Comparison of ENCODE assay signal across 8 mouse cellular contexts in genomic region chr6:91284521-91285449, GRCm38 (mm10).
DNase-seq lines count a peak whose midpoint lies in the region; ATAC-seq lines count a peak whose summit lies in the region.

No protein-coding gene starts in this region.

- intact Hi-C loops in left cerebral cortex, postnatal 4 days (cut with DNase I) = loop anchor here (10.0 kb wide), 1 partner anchor 470 kb away; no protein-coding TSS in a partner anchor

- H3K9ac ChIP-seq in neural tube, embryonic 13.5 days = peak overlapping the region; percentile 71

- peaks cover 31% of the 10 kb centered on the region for H3K4me1 ChIP-seq in neural tube, embryonic 13.5 days (replicated peaks)

- DNase-seq in cerebellum, postnatal 10 days = peak; percentile 77 to 80
- DNase-seq in right cerebral cortex, postnatal 14 days = peak; percentile 42
- DNase-seq in right cerebral cortex, postnatal 36 days (ENCODE audit: low spot score in 2 of 2) = no peak
- DNase-seq in left cerebral cortex, postnatal 4 days = peak; percentile 70
- no peak for DNase-seq in ovary, adult 18-20 months (ENCODE audit: low spot score)
- DNase-seq in urinary bladder, postnatal 4 days (ENCODE audit: low spot score in 2 of 2) = no peak

- 4% methylated on average over 35 of the region's 35 CpGs for WGBS in neural tube, embryonic 13.5 days

- H3K27me3 ChIP-seq in neural tube, embryonic 13.5 days = peaks cover 42% of the 10 kb centered on the region

- H3K4me2 ChIP-seq in neural tube, embryonic 13.5 days = peak overlapping the region; percentile 68

- peak overlapping the region; percentile 72 for H3K27ac ChIP-seq in neural tube, embryonic 13.5 days (replicated peaks)

- ATAC-seq in cerebellum, adult (ENCODE audit: insufficient number of reproducible peaks, low FRiP score, low TSS enrichment) = no peak
- ATAC-seq in neural tube, embryonic 13.5 days (ENCODE audit: low read depth) = peak; percentile 75

- H3K36me3 ChIP-seq in neural tube, embryonic 13.5 days = no peaks in the 10 kb centered on the region

- H3K4me3 ChIP-seq in neural tube, embryonic 13.5 days = peak overlapping the region; percentile 34

- no peaks in the 10 kb centered on the region for H3K9me3 ChIP-seq in neural tube, embryonic 13.5 days

Comparison
In these comparisons a context has a peak if more than half of its experiments do, and no peak if none do; other contexts are left out.
1. DNase-seq: peak in cerebellum, postnatal 10 days (2 of 2), right cerebral cortex, postnatal 14 days (single experiment) and left cerebral cortex, postnatal 4 days (single experiment); none in right cerebral cortex, postnatal 36 days (0 of 2), ovary, adult 18-20 months (single experiment) and urinary bladder, postnatal 4 days (0 of 2).